Mouse (Mus musculus): ENCODE measurements at regions not wholly inside any gene's neighbourhood (a gene's known extent, or its start where the extent isn't known, plus 50 kb on each side); places are given as distances from the start of the nearest gene placed in this dataset.

- Histone ChIP-seq H3K9me3 (ENCODE audit: control insufficient read depth, low read length) (no peaks in the 10 kb centered on the region), H3K27me3 (replicated peaks; ENCODE audit: control insufficient read depth, insufficient read depth, low read length) (no peaks in the 10 kb centered on the region), H3K4me1 (ENCODE audit: control insufficient read depth, insufficient read depth, low read length) (no peaks in the 10 kb centered on the region), H3K9ac (ENCODE audit: low read depth, low read length) (no peak overlapping the region), H3K27ac (replicated peaks; ENCODE audit: low read depth, low read length) (no peak overlapping the region), H3K4me3 (ENCODE audit: low read depth, low read length) (no peak overlapping the region), H3K4me2 (ENCODE audit: low read depth, low read length) (no peak overlapping the region), H3K36me3 (ENCODE audit: control insufficient read depth, insufficient read depth, low read length) (no peaks in the 10 kb centered on the region)
- no peak for ATAC-seq (ENCODE audit: low read depth)
- no peak for DNase-seq (ENCODE audit: low spot score)
- 59% methylated on average over 2 of the region's 2 CpGs for WGBS
Measured at GRCm38 (mm10) chr8:30439423-30439822, 2989.1 kb upstream of the 5930422O12Rik start.

- H3K9me3 ChIP-seq (ENCODE audit: control insufficient read depth, low read length): no peaks in the 10 kb centered on the region
- no peak overlapping the region for H3K9ac ChIP-seq (ENCODE audit: low read depth, low read length)
- WGBS: 83% methylated on average over 1 of the region's 1 CpGs
- no peaks in the 10 kb centered on the region for H3K4me1 ChIP-seq (ENCODE audit: control insufficient read depth, insufficient read depth, low read length)
- no peak overlapping the region for H3K27ac ChIP-seq (replicated peaks; ENCODE audit: low read depth, low read length)
- DNase-seq (ENCODE audit: low spot score) (no peak), ATAC-seq (ENCODE audit: low read depth) (no peak)
- H3K4me3 ChIP-seq (ENCODE audit: low read depth, low read length): no peak overlapping the region
- H3K36me3 ChIP-seq (ENCODE audit: control insufficient read depth, insufficient read depth, low read length): no peaks in the 10 kb centered on the region
- H3K4me2 ChIP-seq (ENCODE audit: low read depth, low read length): no peak overlapping the region
- no peaks in the 10 kb centered on the region for H3K27me3 ChIP-seq (replicated peaks; ENCODE audit: control insufficient read depth, insufficient read depth, low read length)
Measured at GRCm38 (mm10) chr8:30441821-30442220, 2986.7 kb upstream of the 5930422O12Rik start.

GRCm38 (mm10) chr8:30443874-30444273 is 2984.6 kb upstream of the 5930422O12Rik start:
- Histone ChIP-seq H3K4me3 (ENCODE audit: low read depth, low read length) (no peak overlapping the region), H3K9me3 (ENCODE audit: control insufficient read depth, low read length) (no peaks in the 10 kb centered on the region), H3K27ac (replicated peaks; ENCODE audit: low read depth, low read length) (no peak overlapping the region), H3K4me2 (ENCODE audit: low read depth, low read length) (no peak overlapping the region), H3K9ac (ENCODE audit: low read depth, low read length) (no peak overlapping the region), H3K4me1 (ENCODE audit: control insufficient read depth, insufficient read depth, low read length) (no peaks in the 10 kb centered on the region), H3K36me3 (ENCODE audit: control insufficient read depth, insufficient read depth, low read length) (no peaks in the 10 kb centered on the region), H3K27me3 (replicated peaks; ENCODE audit: control insufficient read depth, insufficient read depth, low read length) (no peaks in the 10 kb centered on the region)
- DNase-seq (ENCODE audit: low spot score): no peak
- no peak for ATAC-seq (ENCODE audit: low read depth)
- 71% methylated on average over 2 of the region's 2 CpGs for whole genome bisulfite sequencing

GRCm38 (mm10) chr8:30444274-30444673 is 2984.2 kb upstream of the 5930422O12Rik start:
- H3K9me3 ChIP-seq (ENCODE audit: control insufficient read depth, low read length): no peaks in the 10 kb centered on the region
- DNase-seq (ENCODE audit: low spot score): no peak
- no peak overlapping the region for H3K4me3 ChIP-seq (ENCODE audit: low read depth, low read length)
- H3K9ac ChIP-seq (ENCODE audit: low read depth, low read length): no peak overlapping the region
- 71% methylated on average over 4 of the region's 4 CpGs for WGBS
- H3K27me3 ChIP-seq (replicated peaks; ENCODE audit: control insufficient read depth, insufficient read depth, low read length): no peaks in the 10 kb centered on the region
- H3K4me2 ChIP-seq (ENCODE audit: low read depth, low read length): no peak overlapping the region
- no peak overlapping the region for H3K27ac ChIP-seq (replicated peaks; ENCODE audit: low read depth, low read length)
- no peaks in the 10 kb centered on the region for H3K36me3 ChIP-seq (ENCODE audit: control insufficient read depth, insufficient read depth, low read length)
- H3K4me1 ChIP-seq (ENCODE audit: control insufficient read depth, insufficient read depth, low read length): no peaks in the 10 kb centered on the region
- no peak for ATAC-seq (ENCODE audit: low read depth)

- ATAC-seq (ENCODE audit: low read depth) (no peak), DNase-seq (ENCODE audit: low spot score) (no peak)
- Histone ChIP-seq H3K9ac (ENCODE audit: low read depth, low read length) (no peak overlapping the region), H3K27ac (replicated peaks; ENCODE audit: low read depth, low read length) (no peak overlapping the region), H3K9me3 (ENCODE audit: control insufficient read depth, low read length) (no peaks in the 10 kb centered on the region), H3K4me3 (ENCODE audit: low read depth, low read length) (no peak overlapping the region), H3K4me1 (ENCODE audit: control insufficient read depth, insufficient read depth, low read length) (no peaks in the 10 kb centered on the region), H3K36me3 (ENCODE audit: control insufficient read depth, insufficient read depth, low read length) (no peaks in the 10 kb centered on the region), H3K27me3 (replicated peaks; ENCODE audit: control insufficient read depth, insufficient read depth, low read length) (no peaks in the 10 kb centered on the region), H3K4me2 (ENCODE audit: low read depth, low read length) (no peak overlapping the region)
- WGBS: 47% methylated on average over 4 of the region's 4 CpGs
Measured at GRCm38 (mm10) chr8:30458136-30458535, 2970.4 kb upstream of the 5930422O12Rik start.

GRCm38 (mm10) chr8:30482956-30483355 is 2945.6 kb upstream of the 5930422O12Rik start:
- Histone ChIP-seq H3K27ac (replicated peaks; ENCODE audit: low read depth, low read length) (no peak overlapping the region), H3K4me1 (ENCODE audit: control insufficient read depth, insufficient read depth, low read length) (no peaks in the 10 kb centered on the region), H3K36me3 (ENCODE audit: control insufficient read depth, insufficient read depth, low read length) (no peaks in the 10 kb centered on the region), H3K4me2 (ENCODE audit: low read depth, low read length) (no peak overlapping the region), H3K4me3 (ENCODE audit: low read depth, low read length) (no peak overlapping the region), H3K27me3 (replicated peaks; ENCODE audit: control insufficient read depth, insufficient read depth, low read length) (no peaks in the 10 kb centered on the region), H3K9me3 (ENCODE audit: control insufficient read depth, low read length) (no peaks in the 10 kb centered on the region), H3K9ac (ENCODE audit: low read depth, low read length) (no peak overlapping the region)
- peak; percentile 15 for DNase-seq (ENCODE audit: low spot score)
- no peak for ATAC-seq (ENCODE audit: low read depth)
- WGBS: 81% methylated on average over 3 of the region's 3 CpGs

- no peaks in the 10 kb centered on the region for H3K36me3 ChIP-seq (ENCODE audit: control insufficient read depth, insufficient read depth, low read length)
- no peak overlapping the region for H3K9ac ChIP-seq (ENCODE audit: low read depth, low read length)
- H3K27ac ChIP-seq (replicated peaks; ENCODE audit: low read depth, low read length): no peak overlapping the region
- ATAC-seq (ENCODE audit: low read depth): no peak
- H3K4me1 ChIP-seq (ENCODE audit: control insufficient read depth, insufficient read depth, low read length): no peaks in the 10 kb centered on the region
- DNase-seq (ENCODE audit: low spot score): no peak
- H3K27me3 ChIP-seq (replicated peaks; ENCODE audit: control insufficient read depth, insufficient read depth, low read length): no peaks in the 10 kb centered on the region
- H3K4me2 ChIP-seq (ENCODE audit: low read depth, low read length): no peak overlapping the region
- no peaks in the 10 kb centered on the region for H3K9me3 ChIP-seq (ENCODE audit: control insufficient read depth, low read length)
- 88% methylated on average over 6 of the region's 6 CpGs for WGBS
- no peak overlapping the region for H3K4me3 ChIP-seq (ENCODE audit: low read depth, low read length)
Measured at GRCm38 (mm10) chr8:30494851-30495355, 2933.6 kb upstream of the 5930422O12Rik start.

- no peaks in the 10 kb centered on the region for H3K36me3 ChIP-seq (ENCODE audit: control insufficient read depth, insufficient read depth, low read length)
- H3K4me1 ChIP-seq (ENCODE audit: control insufficient read depth, insufficient read depth, low read length): no peaks in the 10 kb centered on the region
- H3K27me3 ChIP-seq (replicated peaks; ENCODE audit: control insufficient read depth, insufficient read depth, low read length): no peaks in the 10 kb centered on the region
- H3K4me2 ChIP-seq (ENCODE audit: low read depth, low read length): no peak overlapping the region
- H3K27ac ChIP-seq (replicated peaks; ENCODE audit: low read depth, low read length): no peak overlapping the region
- no peaks in the 10 kb centered on the region for H3K9me3 ChIP-seq (ENCODE audit: control insufficient read depth, low read length)
- no peak overlapping the region for H3K4me3 ChIP-seq (ENCODE audit: low read depth, low read length)
- DNase-seq (ENCODE audit: low spot score) (no peak), ATAC-seq (ENCODE audit: low read depth) (no peak)
- no peak overlapping the region for H3K9ac ChIP-seq (ENCODE audit: low read depth, low read length)
- WGBS: 72% methylated on average over 2 of the region's 2 CpGs
Measured at GRCm38 (mm10) chr8:30502164-30502563, 2926.3 kb upstream of the 5930422O12Rik start.

- no peak overlapping the region for H3K4me2 ChIP-seq (ENCODE audit: low read depth, low read length)
- ATAC-seq (ENCODE audit: low read depth): no peak
- DNase-seq (ENCODE audit: low spot score): no peak
- no peaks in the 10 kb centered on the region for H3K36me3 ChIP-seq (ENCODE audit: control insufficient read depth, insufficient read depth, low read length)
- no peaks in the 10 kb centered on the region for H3K9me3 ChIP-seq (ENCODE audit: control insufficient read depth, low read length)
- no peaks in the 10 kb centered on the region for H3K27me3 ChIP-seq (replicated peaks; ENCODE audit: control insufficient read depth, insufficient read depth, low read length)
- H3K4me1 ChIP-seq (ENCODE audit: control insufficient read depth, insufficient read depth, low read length): no peaks in the 10 kb centered on the region
- H3K4me3 ChIP-seq (ENCODE audit: low read depth, low read length): no peak overlapping the region
- 87% methylated on average over 2 of the region's 2 CpGs for WGBS
- no peak overlapping the region for H3K27ac ChIP-seq (replicated peaks; ENCODE audit: low read depth, low read length)
- no peak overlapping the region for H3K9ac ChIP-seq (ENCODE audit: low read depth, low read length)
Measured at GRCm38 (mm10) chr8:30511358-30511757, 2917.2 kb upstream of the 5930422O12Rik start.
